Mouse (Mus musculus): ENCODE measurements at regions not wholly inside any gene's neighbourhood (a gene's known extent, or its start where the extent isn't known, plus 50 kb on each side); places are given as distances from the start of the nearest gene placed in this dataset.

GRCm38 (mm10) chr3:42661956-42662355 is 919.5 kb downstream of the D3Ertd751e start:
- Histone ChIP-seq H3K27me3 (ENCODE audit: control insufficient read depth, insufficient read depth, low read length) (no peaks in the 10 kb centered on the region), H3K27ac (ENCODE audit: low read depth, low read length) (no peak overlapping the region), H3K36me3 (ENCODE audit: control insufficient read depth, insufficient read depth, low read length) (no peaks in the 10 kb centered on the region), H3K9me3 (ENCODE audit: control insufficient read depth, low read length) (no peaks in the 10 kb centered on the region), H3K4me3 (ENCODE audit: low read depth, low read length) (no peak overlapping the region), H3K4me1 (replicated peaks; ENCODE audit: control insufficient read depth, insufficient read depth, low read length) (no peaks in the 10 kb centered on the region), H3K9ac (ENCODE audit: low read length) (no peak overlapping the region), H3K4me2 (ENCODE audit: low read depth, low read length, severe bottlenecking) (no peak overlapping the region)
- 85% methylated on average over 2 of the region's 2 CpGs for WGBS
- DNase-seq (ENCODE audit: low spot score) (no peak), ATAC-seq (replicated peaks; ENCODE audit: low FRiP score) (no peak)

- ATAC-seq (replicated peaks; ENCODE audit: low FRiP score) (no peak), DNase-seq (ENCODE audit: low spot score) (no peak)
- H3K4me2 ChIP-seq (ENCODE audit: low read depth, low read length, severe bottlenecking): no peak overlapping the region
- WGBS: 89% methylated on average over 2 of the region's 2 CpGs
- H3K36me3 ChIP-seq (ENCODE audit: control insufficient read depth, insufficient read depth, low read length): no peaks in the 10 kb centered on the region
- H3K9ac ChIP-seq (ENCODE audit: low read length): no peak overlapping the region
- H3K27ac ChIP-seq (ENCODE audit: low read depth, low read length): no peak overlapping the region
- H3K4me3 ChIP-seq (ENCODE audit: low read depth, low read length): no peak overlapping the region
- H3K9me3 ChIP-seq (ENCODE audit: control insufficient read depth, low read length): no peaks in the 10 kb centered on the region
- H3K4me1 ChIP-seq (replicated peaks; ENCODE audit: control insufficient read depth, insufficient read depth, low read length): no peaks in the 10 kb centered on the region
- H3K27me3 ChIP-seq (ENCODE audit: control insufficient read depth, insufficient read depth, low read length): no peaks in the 10 kb centered on the region
Measured at GRCm38 (mm10) chr3:42676668-42677398, 934.4 kb downstream of the D3Ertd751e start.

GRCm38 (mm10) chr3:42694726-42695125 is 952.3 kb downstream of the D3Ertd751e start:
- Histone ChIP-seq H3K36me3 (ENCODE audit: control insufficient read depth, insufficient read depth, low read length) (no peaks in the 10 kb centered on the region), H3K27ac (ENCODE audit: low read depth, low read length) (no peak overlapping the region), H3K4me3 (ENCODE audit: low read depth, low read length) (no peak overlapping the region), H3K9me3 (ENCODE audit: control insufficient read depth, low read length) (no peaks in the 10 kb centered on the region), H3K4me1 (replicated peaks; ENCODE audit: control insufficient read depth, insufficient read depth, low read length) (no peaks in the 10 kb centered on the region), H3K9ac (ENCODE audit: low read length) (no peak overlapping the region), H3K4me2 (ENCODE audit: low read depth, low read length, severe bottlenecking) (no peak overlapping the region), H3K27me3 (ENCODE audit: control insufficient read depth, insufficient read depth, low read length) (no peaks in the 10 kb centered on the region)
- ATAC-seq (replicated peaks; ENCODE audit: low FRiP score) (no peak), DNase-seq (ENCODE audit: low spot score) (no peak)
- 76% methylated on average over 2 of the region's 2 CpGs for WGBS

GRCm38 (mm10) chr3:42738910-42739309 is 996.5 kb downstream of the D3Ertd751e start:
- no peaks in the 10 kb centered on the region for H3K9me3 ChIP-seq (ENCODE audit: control insufficient read depth, low read length)
- no peak overlapping the region for H3K27ac ChIP-seq (ENCODE audit: low read depth, low read length)
- WGBS: 38% methylated on average over 1 of the region's 1 CpGs

GRCm38 (mm10) chr3:42753130-42753529 is 1010.7 kb downstream of the D3Ertd751e start:
- no peaks in the 10 kb centered on the region for H3K27me3 ChIP-seq (ENCODE audit: control insufficient read depth, insufficient read depth, low read length)
- DNase-seq (ENCODE audit: low spot score) (no peak), ATAC-seq (replicated peaks; ENCODE audit: low FRiP score) (no peak)
- no peaks in the 10 kb centered on the region for H3K4me1 ChIP-seq (replicated peaks; ENCODE audit: control insufficient read depth, insufficient read depth, low read length)
- H3K36me3 ChIP-seq (ENCODE audit: control insufficient read depth, insufficient read depth, low read length): no peaks in the 10 kb centered on the region
- H3K9me3 ChIP-seq (ENCODE audit: control insufficient read depth, low read length): no peaks in the 10 kb centered on the region
- no peak overlapping the region for H3K4me3 ChIP-seq (ENCODE audit: low read depth, low read length)
- WGBS: 89% methylated on average over 4 of the region's 4 CpGs
- no peak overlapping the region for H3K4me2 ChIP-seq (ENCODE audit: low read depth, low read length, severe bottlenecking)
- H3K9ac ChIP-seq (ENCODE audit: low read length): no peak overlapping the region
- no peak overlapping the region for H3K27ac ChIP-seq (ENCODE audit: low read depth, low read length)

More at GRCm38 (mm10) chr3:42738910-42739309, 996.5 kb downstream of the D3Ertd751e start:
- Histone ChIP-seq H3K4me3 (ENCODE audit: low read depth, low read length) (no peak overlapping the region), H3K4me2 (ENCODE audit: low read depth, low read length, severe bottlenecking) (no peak overlapping the region), H3K9ac (ENCODE audit: low read length) (no peak overlapping the region), H3K36me3 (ENCODE audit: control insufficient read depth, insufficient read depth, low read length) (no peaks in the 10 kb centered on the region), H3K4me1 (replicated peaks; ENCODE audit: control insufficient read depth, insufficient read depth, low read length) (no peaks in the 10 kb centered on the region), H3K27me3 (ENCODE audit: control insufficient read depth, insufficient read depth, low read length) (no peaks in the 10 kb centered on the region)
- no peak for DNase-seq (ENCODE audit: low spot score)
- ATAC-seq (replicated peaks; ENCODE audit: low FRiP score): no peak

GRCm38 (mm10) chr3:42757335-42757734 is 1014.9 kb downstream of the D3Ertd751e start:
- Histone ChIP-seq H3K36me3 (ENCODE audit: control insufficient read depth, insufficient read depth, low read length) (no peaks in the 10 kb centered on the region), H3K4me1 (replicated peaks; ENCODE audit: control insufficient read depth, insufficient read depth, low read length) (no peaks in the 10 kb centered on the region), H3K27me3 (ENCODE audit: control insufficient read depth, insufficient read depth, low read length) (no peaks in the 10 kb centered on the region), H3K4me3 (ENCODE audit: low read depth, low read length) (no peak overlapping the region), H3K27ac (ENCODE audit: low read depth, low read length) (no peak overlapping the region), H3K9me3 (ENCODE audit: control insufficient read depth, low read length) (no peaks in the 10 kb centered on the region), H3K4me2 (ENCODE audit: low read depth, low read length, severe bottlenecking) (no peak overlapping the region), H3K9ac (ENCODE audit: low read length) (no peak overlapping the region)
- ATAC-seq (replicated peaks; ENCODE audit: low FRiP score) (no peak), DNase-seq (ENCODE audit: low spot score) (no peak)

- Histone ChIP-seq H3K9me3 (ENCODE audit: control insufficient read depth, low read length) (no peaks in the 10 kb centered on the region), H3K4me2 (ENCODE audit: low read depth, low read length, severe bottlenecking) (no peak overlapping the region), H3K4me1 (replicated peaks; ENCODE audit: control insufficient read depth, insufficient read depth, low read length) (no peaks in the 10 kb centered on the region), H3K27me3 (ENCODE audit: control insufficient read depth, insufficient read depth, low read length) (no peaks in the 10 kb centered on the region), H3K27ac (ENCODE audit: low read depth, low read length) (no peak overlapping the region), H3K4me3 (ENCODE audit: low read depth, low read length) (no peak overlapping the region), H3K9ac (ENCODE audit: low read length) (no peak overlapping the region), H3K36me3 (ENCODE audit: control insufficient read depth, insufficient read depth, low read length) (no peaks in the 10 kb centered on the region)
- ATAC-seq (replicated peaks; ENCODE audit: low FRiP score) (no peak), DNase-seq (ENCODE audit: low spot score) (no peak)
- WGBS: 51% methylated on average over 1 of the region's 1 CpGs
Measured at GRCm38 (mm10) chr3:42757830-42758385, 1015.5 kb downstream of the D3Ertd751e start.

- Histone ChIP-seq H3K9ac (ENCODE audit: low read length) (no peak overlapping the region), H3K4me3 (ENCODE audit: low read depth, low read length) (no peak overlapping the region), H3K27me3 (ENCODE audit: control insufficient read depth, insufficient read depth, low read length) (no peaks in the 10 kb centered on the region), H3K9me3 (ENCODE audit: control insufficient read depth, low read length) (no peaks in the 10 kb centered on the region), H3K36me3 (ENCODE audit: control insufficient read depth, insufficient read depth, low read length) (no peaks in the 10 kb centered on the region), H3K4me2 (ENCODE audit: low read depth, low read length, severe bottlenecking) (no peak overlapping the region), H3K4me1 (replicated peaks; ENCODE audit: control insufficient read depth, insufficient read depth, low read length) (no peaks in the 10 kb centered on the region), H3K27ac (ENCODE audit: low read depth, low read length) (no peak overlapping the region)
- DNase-seq (ENCODE audit: low spot score) (no peak), ATAC-seq (replicated peaks; ENCODE audit: low FRiP score) (no peak)
Measured at GRCm38 (mm10) chr3:42762205-42762604, 1019.8 kb downstream of the D3Ertd751e start.

- Histone ChIP-seq H3K9ac (ENCODE audit: low read length) (no peak overlapping the region), H3K4me3 (ENCODE audit: low read depth, low read length) (no peak overlapping the region), H3K27ac (ENCODE audit: low read depth, low read length) (no peak overlapping the region), H3K27me3 (ENCODE audit: control insufficient read depth, insufficient read depth, low read length) (no peaks in the 10 kb centered on the region), H3K36me3 (ENCODE audit: control insufficient read depth, insufficient read depth, low read length) (no peaks in the 10 kb centered on the region), H3K4me2 (ENCODE audit: low read depth, low read length, severe bottlenecking) (no peak overlapping the region), H3K4me1 (replicated peaks; ENCODE audit: control insufficient read depth, insufficient read depth, low read length) (no peaks in the 10 kb centered on the region), H3K9me3 (ENCODE audit: control insufficient read depth, low read length) (no peaks in the 10 kb centered on the region)
- DNase-seq (ENCODE audit: low spot score) (no peak), ATAC-seq (replicated peaks; ENCODE audit: low FRiP score) (no peak)
- 93% methylated on average over 3 of the region's 3 CpGs for WGBS
Measured at GRCm38 (mm10) chr3:42783478-42783877, 1041.1 kb downstream of the D3Ertd751e start.
